Mouse (Mus musculus): Measurements from ENCODE around the gene March9. TPM values are rescaled to one million over a fixed set of nuclear protein-coding genes. Genes with fewer than 3 reads are reported as not detected.
"Not testable (repeated sequence)": the region's sequence is repeated elsewhere in the genome, so short reads cannot be mapped to it uniquely, and the experiment has no call there.

Gene March9
- polyA plus RNA-seq, 2 experiments from 2014 or later: 0.65 to 1.0 TPM

DNA sequence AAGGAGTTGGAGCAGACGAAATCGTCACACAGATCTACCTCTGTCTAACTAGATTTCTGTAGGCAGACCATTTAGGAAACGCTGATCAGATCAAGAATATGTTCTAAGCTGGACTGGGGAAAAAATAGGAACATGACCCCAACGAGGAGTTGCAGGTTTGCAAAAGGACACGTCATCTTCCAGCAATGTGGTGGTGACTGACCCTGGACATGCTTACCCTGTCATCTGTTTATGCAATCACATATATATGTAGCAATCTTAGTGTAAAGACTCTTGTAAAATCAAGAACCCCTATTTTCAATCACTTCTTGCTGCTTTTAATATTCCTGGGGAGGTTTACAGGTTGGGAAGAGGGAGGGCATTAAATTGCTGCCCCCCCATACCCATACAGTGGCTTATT lies 2.5 kb upstream of the March9 start:
- no peak for ATAC-seq

GRCm38 (mm10) chr10:127062101-127062500 lies 2.1 kb upstream of the March9 start:
- not testable (repeated sequence) for ATAC-seq

DNA sequence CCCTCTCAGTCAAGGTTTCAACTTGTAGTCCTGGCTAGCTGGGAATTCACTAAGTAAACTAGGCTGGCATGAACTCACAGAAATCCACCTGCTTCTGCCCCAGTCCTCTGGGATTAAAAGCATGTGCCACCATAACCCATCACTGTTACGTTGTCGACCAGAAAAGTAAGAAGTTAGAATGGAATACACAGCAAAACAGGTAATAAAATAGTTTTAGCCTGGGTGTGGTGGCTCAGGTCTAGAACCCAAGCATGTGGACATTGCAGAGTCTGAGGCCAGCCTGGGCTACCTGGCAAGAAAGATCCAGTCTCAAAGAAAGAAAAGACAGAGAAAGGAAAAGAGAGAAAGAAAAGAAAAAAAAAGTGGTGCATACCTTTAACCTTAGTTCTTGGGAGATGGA lies 1.5 kb upstream of the March9 start:
- ATAC-seq: no peak

DNA sequence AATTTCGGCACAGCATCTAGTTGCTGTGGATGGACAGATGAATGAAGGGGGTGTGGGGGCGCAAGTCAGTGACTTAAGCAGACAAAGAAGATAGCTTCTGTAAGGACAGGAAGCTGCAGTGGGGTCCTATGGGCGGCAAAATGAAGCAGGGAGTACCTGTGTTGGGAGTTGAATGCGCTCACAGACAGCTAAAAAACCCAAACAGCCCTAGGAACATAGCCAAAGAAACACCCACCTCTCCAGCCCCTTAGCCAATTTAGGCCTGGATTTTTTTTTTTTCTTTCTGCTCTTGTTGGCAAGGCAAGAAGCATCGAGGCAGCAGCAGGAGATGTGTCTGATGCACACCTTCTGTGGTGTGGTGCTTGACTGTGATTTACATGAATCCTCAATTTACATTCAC lies 1.1 kb upstream of the March9 start:
- ATAC-seq: no peak

- no peak for ATAC-seq
Measured at GRCm38 (mm10) chr10:127059174-127059967, 613 bp downstream of the March9 start.

- ATAC-seq: no peak
Measured at GRCm38 (mm10) chr10:127058708-127059107, 1.3 kb downstream of the March9 start.

GRCm38 (mm10) chr10:127058161-127058560 lies 1.8 kb downstream of the March9 start:
- peak; percentile 58 for ATAC-seq

- no peak for ATAC-seq
Measured at GRCm38 (mm10) chr10:127056490-127056889, 3.5 kb downstream of the March9 start.

DNA sequence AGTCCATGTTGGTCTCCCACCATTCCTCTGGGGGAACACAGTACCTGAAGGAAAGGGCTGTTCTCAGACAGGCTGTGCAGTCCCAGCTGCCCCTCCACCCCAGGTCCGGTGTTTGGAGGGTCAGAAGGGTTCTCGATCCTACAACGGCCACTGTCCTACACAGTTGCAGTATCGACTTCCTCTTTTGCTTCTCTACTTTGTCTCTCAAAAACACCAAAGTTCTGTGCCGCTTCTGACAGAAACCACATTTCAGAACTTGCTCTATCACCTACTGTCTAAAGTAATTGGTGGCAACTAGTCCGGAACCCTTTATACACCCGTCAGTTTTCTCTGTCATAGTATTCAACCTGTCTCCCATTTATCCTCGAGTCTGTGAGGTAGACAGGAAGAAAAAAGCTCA lies 4.6 kb downstream of the March9 start:
- no peak for ATAC-seq

DNA sequence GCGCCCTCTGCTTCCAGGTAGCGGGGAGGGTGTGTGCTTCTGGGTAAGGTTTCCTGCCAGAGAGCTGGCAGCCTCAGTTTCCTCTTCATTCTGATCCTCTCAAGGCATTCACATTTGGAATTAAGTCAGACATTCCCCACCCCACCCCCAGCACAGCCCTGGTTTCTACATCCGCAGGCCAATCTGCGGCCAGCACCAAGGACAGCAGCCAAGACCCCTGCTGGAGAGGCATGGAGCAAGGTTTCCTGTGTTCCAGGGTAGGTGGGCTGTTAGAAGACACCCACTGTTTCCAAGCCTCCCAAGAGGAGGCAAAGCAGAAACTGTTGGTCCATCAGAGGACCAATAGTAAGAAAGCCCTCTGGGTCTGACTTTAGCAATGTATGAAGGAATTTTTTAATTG lies 5.3 kb downstream of the March9 start:
- ATAC-seq: no peak

GRCm38 (mm10) chr10:127050119-127050474 lies 9.9 kb downstream of the March9 start:
- peak; percentile 19 for ATAC-seq

GRCm38 (mm10) chr10:127049395-127050118 lies 10.4 kb downstream of the March9 start:
- ATAC-seq: peak; percentile 57

- ATAC-seq: no peak
Measured at GRCm38 (mm10) chr10:127048608-127049394, 11.2 kb downstream of the March9 start.

- no peak for ATAC-seq
Measured at GRCm38 (mm10) chr10:127047954-127048353, 12.0 kb downstream of the March9 start, which contains the start of gene Cyp27b1. TSS of gene Cyp27b1 (plus strand) at chr10:127048250.

- no peak for ATAC-seq
Measured at GRCm38 (mm10) chr10:127043187-127043586, 16.8 kb downstream of the March9 start.

DNA sequence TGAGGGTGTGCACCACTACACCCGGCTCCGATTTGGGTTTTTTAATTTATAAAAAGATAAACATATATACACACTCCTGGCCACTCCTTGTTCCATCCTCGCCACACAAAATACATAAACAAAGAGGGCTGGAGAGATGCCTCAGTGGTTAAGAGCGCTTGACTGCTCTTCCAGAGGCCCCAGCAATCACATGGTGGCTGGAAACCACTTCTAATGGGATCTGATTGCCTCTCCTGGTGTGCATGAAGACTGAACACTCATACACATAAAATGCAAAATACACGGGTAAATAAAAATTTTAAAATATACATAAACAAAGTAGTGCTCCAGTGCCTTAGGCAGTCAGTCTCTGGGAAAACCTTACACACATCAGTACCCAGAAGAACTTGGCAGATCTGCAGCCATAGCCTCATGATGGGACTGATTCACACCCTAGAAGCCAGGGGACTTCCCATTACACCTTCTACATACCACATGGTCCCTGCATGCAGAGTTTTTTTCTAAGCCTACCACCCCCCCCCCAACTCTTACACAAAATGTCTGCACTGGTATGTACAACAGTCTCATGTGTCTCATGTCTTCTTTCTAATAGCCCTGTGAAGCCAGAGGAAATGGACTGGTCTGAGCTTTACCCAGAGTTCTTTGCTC lies 17.4 kb downstream of the March9 start:
- ATAC-seq: no peak

DNA sequence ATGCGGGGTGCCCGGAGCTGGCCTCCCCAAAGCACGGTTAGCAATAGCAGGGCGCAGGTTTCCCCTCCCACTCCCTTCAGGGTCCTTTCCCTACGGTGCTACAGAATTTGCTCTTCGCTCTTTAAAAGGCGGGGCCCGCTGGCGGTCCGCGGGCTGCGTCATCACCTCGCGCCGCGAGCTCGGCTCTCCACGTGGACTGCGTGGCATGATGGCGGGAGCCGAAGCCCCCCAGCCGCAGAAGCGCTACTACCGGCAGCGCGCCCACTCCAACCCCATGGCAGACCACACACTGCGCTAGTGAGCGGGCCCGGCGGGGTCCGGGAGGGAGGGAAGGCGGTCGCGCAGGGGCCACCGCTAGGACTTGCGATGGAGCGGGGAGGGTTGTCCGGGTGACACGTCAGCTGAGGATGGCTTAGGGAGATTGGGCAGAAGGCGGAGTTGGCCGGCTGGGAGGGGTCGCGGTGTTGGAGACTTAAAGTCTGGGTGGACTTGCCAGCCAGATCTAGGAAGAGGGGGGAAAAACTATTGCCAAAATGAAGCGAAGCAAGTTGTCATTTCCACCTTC lies 18.1 kb downstream of the March9 start:
- peak; percentile 75 for ATAC-seq

DNA sequence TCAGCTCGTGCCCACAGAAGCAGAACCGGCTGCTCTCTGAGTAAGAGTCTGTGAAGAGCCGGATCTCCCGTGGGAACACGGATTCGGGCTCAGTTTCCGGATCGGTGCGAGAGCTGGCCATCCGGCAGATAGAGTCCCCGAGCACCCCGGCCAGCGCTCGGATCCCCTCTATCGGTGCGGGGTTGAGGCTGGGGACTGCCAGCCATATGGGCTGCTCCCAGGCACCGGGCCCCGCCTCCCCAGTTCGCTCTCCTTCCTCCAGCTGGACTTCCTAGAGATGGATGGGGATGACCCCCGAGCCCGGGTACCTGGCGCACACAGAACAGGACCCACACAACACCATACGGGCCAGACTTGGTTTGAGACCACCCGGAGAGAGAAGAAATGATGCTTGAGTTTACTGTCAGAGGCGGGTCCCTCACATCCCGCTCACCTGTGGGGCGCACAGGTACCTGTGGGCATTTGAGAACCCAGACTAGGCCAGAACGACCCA lies 18.7 kb downstream of the March9 start, which contains the start of the genes Mettl1 and Eef1akmt3:
Gene Mettl1, plus strand, starts transcription at position 141 of the 493 bp plus-strand sequence.
Gene Eef1akmt3, minus strand, starts transcription at position 240 of the 493 bp plus-strand sequence.
- peak; percentile 34 for ATAC-seq

DNA sequence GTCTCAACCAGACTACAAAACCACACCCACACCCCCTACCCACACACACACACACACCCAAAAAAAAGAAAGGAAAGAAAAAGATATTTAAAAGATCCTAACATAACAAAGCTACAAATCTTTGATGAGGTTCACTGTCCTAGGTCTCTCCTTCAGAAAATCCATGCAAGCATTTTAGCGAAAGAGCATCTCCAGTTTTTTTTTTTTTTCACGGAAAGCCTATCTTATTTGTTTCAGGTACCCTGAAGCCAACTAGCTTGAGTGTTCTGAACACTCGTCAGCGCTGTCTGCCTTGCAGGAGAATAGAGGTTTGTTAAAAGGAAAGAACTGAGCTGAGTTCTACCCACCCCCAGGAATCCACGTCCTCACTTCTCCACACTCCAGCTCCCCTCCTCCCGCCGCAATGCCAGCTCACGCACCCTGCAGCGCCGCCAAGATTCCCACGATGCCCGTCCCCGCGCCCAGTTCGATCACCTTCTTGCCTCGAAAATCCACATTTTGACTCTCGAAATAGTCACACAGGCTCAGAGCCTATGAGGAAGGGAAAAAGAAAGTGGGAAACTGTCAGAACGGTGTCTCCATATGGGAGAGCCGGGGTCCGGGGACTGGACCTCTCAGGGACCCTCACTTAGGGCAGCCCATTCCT lies 19.3 kb downstream of the March9 start:
- ATAC-seq: no peak

GRCm38 (mm10) chr10:127037641-127038040 lies 22.3 kb downstream of the March9 start:
- ATAC-seq: no peak

DNA sequence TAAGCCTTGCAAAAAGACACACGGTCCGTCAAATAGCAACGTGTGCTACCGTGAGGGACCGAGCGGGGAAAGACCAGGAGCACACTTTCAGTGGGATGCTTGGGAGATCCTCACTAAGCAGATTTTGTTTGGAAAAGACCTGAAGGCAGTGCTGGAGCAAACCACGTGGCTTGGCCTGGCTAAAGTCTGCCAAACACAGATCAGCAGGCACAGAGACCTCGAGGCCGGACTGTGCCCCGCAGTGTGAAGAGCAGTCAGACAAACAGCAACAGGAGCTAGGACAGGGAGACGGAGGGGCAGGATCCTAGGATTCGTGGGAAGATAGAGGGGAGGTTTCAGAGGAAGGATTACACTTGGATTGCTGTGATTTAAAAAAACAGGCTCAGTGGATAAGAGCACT lies 23.7 kb downstream of the March9 start:
- no peak for ATAC-seq
